Mouse (Mus musculus): Measurements from ENCODE around the gene Kdsr. TPM values are rescaled to one million over a fixed set of nuclear protein-coding genes. Genes with fewer than 3 reads are reported as not detected.
A peak's percentile ranks its signal among the peaks of the same experiment; 100 is the strongest.

Kdsr gene
- polyA plus RNA-seq, 1 experiment = 52.5 TPM

DNA sequence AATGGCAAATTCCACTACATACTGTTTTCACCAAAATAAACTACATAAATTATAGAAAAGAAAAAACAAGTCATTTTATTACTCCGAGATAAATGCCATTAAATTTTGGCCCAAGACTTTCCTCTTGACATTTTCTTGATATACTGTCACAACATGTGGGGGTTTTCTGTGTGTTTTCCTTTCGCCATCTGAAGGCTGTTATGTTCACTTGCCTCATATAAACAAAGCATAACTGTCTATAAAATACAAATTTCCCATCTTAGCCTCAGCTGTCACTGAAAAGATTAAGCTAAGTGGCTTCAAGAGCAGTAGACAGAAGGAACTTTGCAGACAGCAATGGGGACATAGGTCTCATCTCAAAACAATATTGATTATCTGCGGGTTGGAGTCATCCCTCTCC lies 4.8 kb upstream of the Kdsr start:
- H3K9me3 ChIP-seq (replicated peaks; ENCODE audit: control insufficient read depth, insufficient read depth, low read length, poor library complexity, severe bottlenecking) = no peaks in the 10 kb centered on the region
- no peak overlapping the region for H3K27ac ChIP-seq (ENCODE audit: insufficient read depth, low read length)
- peaks cover 13% of the 10 kb centered on the region for H3K36me3 ChIP-seq (ENCODE audit: control insufficient read depth, insufficient read depth, low read length, poor library complexity, severe bottlenecking)
- no peak overlapping the region for H3K4me3 ChIP-seq (ENCODE audit: low read depth, low read length)
- no peak for TF ChIP-seq CTCF (IDR thresholded peaks at IDR 0.05; ENCODE audit: low read depth, low read length)
- no peak for TF ChIP-seq EP300 (IDR thresholded peaks at IDR 0.05; ENCODE audit: insufficient read depth, low read depth, low read length)
- TF ChIP-seq POLR2A (IDR thresholded peaks at IDR 0.05; ENCODE audit: insufficient read depth, low read length) = no peak
- no peaks in the 10 kb centered on the region for H3K27me3 ChIP-seq (ENCODE audit: control insufficient read depth, insufficient read depth, low read length, poor library complexity, severe bottlenecking)
- H3K4me1 ChIP-seq (ENCODE audit: control insufficient read depth, insufficient read depth, low read length) = no peaks in the 10 kb centered on the region
- no peak overlapping the region for H3K9ac ChIP-seq (ENCODE audit: low read depth, poor library complexity, severe bottlenecking)

GRCm38 (mm10) chr1:106760750-106761149 lies 1.2 kb upstream of the Kdsr start:
- H3K9me3 ChIP-seq (replicated peaks; ENCODE audit: control insufficient read depth, insufficient read depth, low read length, poor library complexity, severe bottlenecking) = no peaks in the 10 kb centered on the region
- H3K4me1 ChIP-seq (ENCODE audit: control insufficient read depth, insufficient read depth, low read length) = no peaks in the 10 kb centered on the region
- no peak overlapping the region for H3K4me3 ChIP-seq (ENCODE audit: low read depth, low read length)
- H3K27ac ChIP-seq (ENCODE audit: insufficient read depth, low read length) = no peak overlapping the region
- no peak overlapping the region for H3K9ac ChIP-seq (ENCODE audit: low read depth, poor library complexity, severe bottlenecking)
- H3K27me3 ChIP-seq (ENCODE audit: control insufficient read depth, insufficient read depth, low read length, poor library complexity, severe bottlenecking) = no peaks in the 10 kb centered on the region
- H3K36me3 ChIP-seq (ENCODE audit: control insufficient read depth, insufficient read depth, low read length, poor library complexity, severe bottlenecking) = 0 out of 2 replicates have a peak, but pooled peaks cover under 1% of the 10 kb centered on the region
- TF ChIP-seq EP300 (IDR thresholded peaks at IDR 0.05; ENCODE audit: insufficient read depth, low read depth, low read length) (no peak), CTCF (IDR thresholded peaks at IDR 0.05; ENCODE audit: low read depth, low read length) (no peak), POLR2A (IDR thresholded peaks at IDR 0.05; ENCODE audit: insufficient read depth, low read length) (no peak)

- Histone ChIP-seq H3K9ac (ENCODE audit: low read depth, poor library complexity, severe bottlenecking) (peak overlapping the region; percentile 60), H3K9me3 (replicated peaks; ENCODE audit: control insufficient read depth, insufficient read depth, low read length, poor library complexity, severe bottlenecking) (no peaks in the 10 kb centered on the region), H3K27ac (ENCODE audit: insufficient read depth, low read length) (peak overlapping the region; percentile 55), H3K4me1 (ENCODE audit: control insufficient read depth, insufficient read depth, low read length) (no peaks in the 10 kb centered on the region), H3K36me3 (ENCODE audit: control insufficient read depth, insufficient read depth, low read length, poor library complexity, severe bottlenecking) (peaks cover 11% of the 10 kb centered on the region), H3K27me3 (ENCODE audit: control insufficient read depth, insufficient read depth, low read length, poor library complexity, severe bottlenecking) (no peaks in the 10 kb centered on the region), H3K4me3 (ENCODE audit: low read depth, low read length) (peak overlapping the region; percentile 95)
- TF ChIP-seq EP300 (IDR thresholded peaks at IDR 0.05; ENCODE audit: insufficient read depth, low read depth, low read length) (no peak), CTCF (IDR thresholded peaks at IDR 0.05; ENCODE audit: low read depth, low read length) (no peak), POLR2A (IDR thresholded peaks at IDR 0.05; ENCODE audit: insufficient read depth, low read length) (no peak)
These were observed 574 bp downstream of the Kdsr start for GRCm38 (mm10) chr1:106758734-106759571.

- Histone ChIP-seq H3K27me3 (ENCODE audit: control insufficient read depth, insufficient read depth, low read length, poor library complexity, severe bottlenecking) (no peaks in the 10 kb centered on the region), H3K27ac (ENCODE audit: insufficient read depth, low read length) (no peak overlapping the region), H3K9ac (ENCODE audit: low read depth, poor library complexity, severe bottlenecking) (no peak overlapping the region), H3K4me3 (ENCODE audit: low read depth, low read length) (no peak overlapping the region), H3K9me3 (replicated peaks; ENCODE audit: control insufficient read depth, insufficient read depth, low read length, poor library complexity, severe bottlenecking) (no peaks in the 10 kb centered on the region), H3K36me3 (ENCODE audit: control insufficient read depth, insufficient read depth, low read length, poor library complexity, severe bottlenecking) (peaks cover 20% of the 10 kb centered on the region), H3K4me1 (ENCODE audit: control insufficient read depth, insufficient read depth, low read length) (no peaks in the 10 kb centered on the region)
- no peak for TF ChIP-seq POLR2A (IDR thresholded peaks at IDR 0.05; ENCODE audit: insufficient read depth, low read length)
- TF ChIP-seq CTCF (IDR thresholded peaks at IDR 0.05; ENCODE audit: low read depth, low read length) = no peak
- TF ChIP-seq EP300 (IDR thresholded peaks at IDR 0.05; ENCODE audit: insufficient read depth, low read depth, low read length) = no peak
These were observed 2.9 kb downstream of the Kdsr start for GRCm38 (mm10) chr1:106756633-106757032.

GRCm38 (mm10) chr1:106752013-106752412 lies 7.5 kb downstream of the Kdsr start:
- Histone ChIP-seq H3K4me3 (ENCODE audit: low read depth, low read length) (no peak overlapping the region), H3K4me1 (ENCODE audit: control insufficient read depth, insufficient read depth, low read length) (no peaks in the 10 kb centered on the region), H3K36me3 (ENCODE audit: control insufficient read depth, insufficient read depth, low read length, poor library complexity, severe bottlenecking) (peaks cover 30% of the 10 kb centered on the region), H3K9me3 (replicated peaks; ENCODE audit: control insufficient read depth, insufficient read depth, low read length, poor library complexity, severe bottlenecking) (no peaks in the 10 kb centered on the region), H3K27ac (ENCODE audit: insufficient read depth, low read length) (no peak overlapping the region), H3K9ac (ENCODE audit: low read depth, poor library complexity, severe bottlenecking) (no peak overlapping the region), H3K27me3 (ENCODE audit: control insufficient read depth, insufficient read depth, low read length, poor library complexity, severe bottlenecking) (no peaks in the 10 kb centered on the region)
- TF ChIP-seq EP300 (IDR thresholded peaks at IDR 0.05; ENCODE audit: insufficient read depth, low read depth, low read length) (no peak), POLR2A (IDR thresholded peaks at IDR 0.05; ENCODE audit: insufficient read depth, low read length) (no peak), CTCF (IDR thresholded peaks at IDR 0.05; ENCODE audit: low read depth, low read length) (no peak)

DNA sequence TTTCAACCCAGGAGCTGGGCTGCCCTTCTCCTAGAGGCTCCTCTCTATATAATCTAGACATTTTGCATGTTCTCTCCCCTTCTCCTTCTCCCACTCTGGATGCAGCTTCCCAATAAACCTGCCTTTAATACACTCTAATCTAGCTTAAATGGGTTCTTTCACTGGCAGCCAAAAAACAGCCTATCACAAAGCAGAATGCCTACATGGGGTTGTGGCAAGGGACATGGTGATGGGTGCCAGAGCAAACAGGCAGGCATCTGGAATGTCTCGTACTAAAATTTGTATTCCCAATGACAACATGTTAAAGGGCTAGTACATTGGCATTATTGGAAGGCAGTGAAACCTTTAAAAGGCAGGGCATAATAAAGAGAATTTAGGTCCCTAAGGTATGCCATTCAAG lies 8.9 kb downstream of the Kdsr start:
- H3K4me1 ChIP-seq (ENCODE audit: control insufficient read depth, insufficient read depth, low read length) = no peaks in the 10 kb centered on the region
- no peaks in the 10 kb centered on the region for H3K9me3 ChIP-seq (replicated peaks; ENCODE audit: control insufficient read depth, insufficient read depth, low read length, poor library complexity, severe bottlenecking)
- peaks cover 38% of the 10 kb centered on the region for H3K36me3 ChIP-seq (ENCODE audit: control insufficient read depth, insufficient read depth, low read length, poor library complexity, severe bottlenecking)
- no peak for TF ChIP-seq EP300 (IDR thresholded peaks at IDR 0.05; ENCODE audit: insufficient read depth, low read depth, low read length)
- TF ChIP-seq POLR2A (IDR thresholded peaks at IDR 0.05; ENCODE audit: insufficient read depth, low read length) = no peak
- no peak for TF ChIP-seq CTCF (IDR thresholded peaks at IDR 0.05; ENCODE audit: low read depth, low read length)
- H3K27ac ChIP-seq (ENCODE audit: insufficient read depth, low read length) = no peak overlapping the region
- H3K27me3 ChIP-seq (ENCODE audit: control insufficient read depth, insufficient read depth, low read length, poor library complexity, severe bottlenecking) = no peaks in the 10 kb centered on the region
- no peak overlapping the region for H3K4me3 ChIP-seq (ENCODE audit: low read depth, low read length)
- no peak overlapping the region for H3K9ac ChIP-seq (ENCODE audit: low read depth, poor library complexity, severe bottlenecking)

Data from ES-Bruce4 (cell line).